Mouse (Mus musculus) cortical plate, adult 2 months (tissue): ENCODE measurements at regions not wholly inside any gene's neighbourhood (a gene's known extent, or its start where the extent isn't known, plus 50 kb on each side); places are given as distances from the start of the nearest gene placed in this dataset.

ENCODE experiments used
- CTCF ChIP-seq: fragments of 200-500 bp; IDR thresholded peaks from 2 replicates; pipeline ENCODE4 v1.5.1; 2011; ENCODE audit warnings: mild to moderate bottlenecking, control low read depth, low read length; ENCODE audit not compliant: insufficient read depth; ENCODE audit errors: extremely low read depth
- POLR2A ChIP-seq: fragments of 200-500 bp; IDR thresholded peaks from 2 replicates; pipeline ENCODE4 v1.6.1; 2011; ENCODE audit warnings: mild to moderate bottlenecking, low read length, control low read depth; ENCODE audit not compliant: insufficient read depth; ENCODE audit errors: extremely low read depth

DNA sequence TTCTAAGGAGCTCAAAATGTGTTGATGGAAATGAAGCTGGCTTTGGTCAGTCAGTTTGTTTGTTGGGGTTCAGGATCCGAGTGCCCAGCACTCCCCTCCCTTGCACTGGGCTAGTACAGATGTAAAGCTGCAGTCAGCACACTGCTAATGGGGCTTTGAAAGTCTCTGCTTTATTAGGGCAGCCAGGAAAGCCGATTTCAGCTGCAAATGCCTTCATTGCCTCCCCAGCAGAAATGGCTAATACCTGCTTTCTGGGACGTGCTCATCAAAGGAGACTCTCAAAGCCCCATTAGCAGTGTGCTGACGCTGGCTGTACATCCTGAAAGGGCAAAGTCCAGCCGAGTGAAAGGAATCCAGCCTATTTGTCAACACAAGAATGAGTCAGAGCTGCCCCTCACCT, 55.2 kb upstream of the Cadm1 start:
- TF ChIP-seq CTCF (no peak), POLR2A (no peak)
